In genomic region chr11:117113377-117113776, GRCm38 (mm10) we compare ENCODE assay signal across 8 mouse cellular contexts. TPM values are rescaled to one million over a fixed set of nuclear protein-coding genes. Genes with fewer than 3 reads are reported as not detected.
DNase-seq lines count a peak whose midpoint lies in the region; ATAC-seq lines count a peak whose summit lies in the region.

No protein-coding gene starts in this region.

- peaks cover 3% of the 10 kb centered on the region; the same call in 1 of the 2 replicates for H3K27me3 ChIP-seq in erythroblast, embryonic 14.5 days (ENCODE audit: control insufficient read depth)
- H3K27me3 ChIP-seq in neural tube, embryonic 15.5 days (replicated peaks): no peaks in the 10 kb centered on the region
- H3K27me3 ChIP-seq in stomach, embryonic 15.5 days (replicated peaks): no peaks in the 10 kb centered on the region

- no peak overlapping the region for H3K4me2 ChIP-seq in neural tube, embryonic 15.5 days
- no peak overlapping the region for H3K4me2 ChIP-seq in stomach, embryonic 15.5 days

- peaks cover 72% of the 10 kb centered on the region for H3K4me1 ChIP-seq in erythroblast, embryonic 14.5 days (ENCODE audit: control insufficient read depth)
- peaks cover 39% of the 10 kb centered on the region for H3K4me1 ChIP-seq in neural tube, embryonic 15.5 days
- peaks cover 35% of the 10 kb centered on the region for H3K4me1 ChIP-seq in stomach, embryonic 15.5 days

- no peak for DNase-seq in neural tube, embryonic 10.5 days (ENCODE audit: extremely low spot score, low spot score)
- peak; percentile 67 for DNase-seq in induced T-regulatory cell, adult 2 months (ENCODE audit: low read depth)
- no peak for DNase-seq in urinary bladder, postnatal 14 days (ENCODE audit: low spot score)
- DNase-seq in left cerebral cortex, postnatal 36 days (ENCODE audit: low spot score in 2 of 2): no peak

- 79% methylated on average over 5 of the region's 5 CpGs for WGBS in neural tube, embryonic 15.5 days
- 91% methylated on average over 5 of the region's 5 CpGs for WGBS in stomach, embryonic 15.5 days

- no peak overlapping the region for H3K9ac ChIP-seq in neural tube, embryonic 15.5 days (replicated peaks)
- no peak overlapping the region for H3K9ac ChIP-seq in stomach, embryonic 15.5 days

- peak overlapping the region; percentile 95 for H3K4me3 ChIP-seq in erythroblast, embryonic 14.5 days (replicated peaks)
- H3K4me3 ChIP-seq in neural tube, embryonic 15.5 days (replicated peaks): no peak overlapping the region
- no peak overlapping the region for H3K4me3 ChIP-seq in stomach, embryonic 15.5 days (replicated peaks)

- ATAC-seq in erythroblast, adult 5-6 weeks (replicated peaks; ENCODE audit: low FRiP score, poor library complexity, severe bottlenecking): no peak
- ATAC-seq in neural tube, embryonic 15.5 days (ENCODE audit: low FRiP score): no peak
- ATAC-seq in stomach, embryonic 15.5 days (ENCODE audit: insufficient read depth, low FRiP score, low read depth): no peak

- H3K9me3 ChIP-seq in erythroblast, embryonic 14.5 days (ENCODE audit: control insufficient read depth, low read length): peaks cover 4% of the 10 kb centered on the region
- no peaks in the 10 kb centered on the region for H3K9me3 ChIP-seq in neural tube, embryonic 15.5 days (replicated peaks)
- no peaks in the 10 kb centered on the region for H3K9me3 ChIP-seq in stomach, embryonic 15.5 days

- intact Hi-C loops in left cerebral cortex, postnatal 36 days (cut with DNase I): no loop called here

- peaks cover 25% of the 10 kb centered on the region for H3K36me3 ChIP-seq in erythroblast, embryonic 14.5 days (ENCODE audit: control insufficient read depth)
- H3K36me3 ChIP-seq in neural tube, embryonic 15.5 days: peaks cover 3% of the 10 kb centered on the region; the same call in 1 of the 2 replicates
- 0 out of 2 replicates have a peak, but pooled peaks cover 9% of the 10 kb centered on the region for H3K36me3 ChIP-seq in stomach, embryonic 15.5 days

- H3K27ac ChIP-seq in neural tube, embryonic 15.5 days (replicated peaks): peak overlapping the region; percentile 97; the same call in 1 of the 2 replicates
- 0 out of 2 replicates have a peak overlapping the region, but pooled peaks have one; percentile 99 for H3K27ac ChIP-seq in stomach, embryonic 15.5 days

RNA-seq across cellular contexts. Expression of gene Sec14l1, which starts 1.6 kb away (rescaled TPM):
- polyA plus RNA-seq in erythroblast, embryonic 14.5 days (2012): 9.0 and 11.2 TPM in 2 replicates
- 15.7 and 16.9 TPM in 2 replicates for total RNA-seq in erythroblast, adult 5-6 weeks (2015; ENCODE audit: low replicate concordance)
- total RNA-seq in erythroblast, adult 5-6 weeks (2017; ENCODE audit: low replicate concordance): 27.2 and 32.7 TPM in 2 replicates
- 52.0 and 52.1 TPM in 2 replicates for polyA plus RNA-seq in neural tube, embryonic 15.5 days (2015; fragmentation: Nextera tagmentation; extraction: Ambion mirVana)
- polyA plus RNA-seq in stomach, embryonic 15.5 days (2015; fragmentation: Nextera tagmentation; extraction: Ambion mirVana): 48.0 and 49.5 TPM in 2 replicates
- total RNA-seq in left cerebral cortex, postnatal 36 days (2021): 100 to 1,000 TPM; 210 to 217 TPM
